Mouse (Mus musculus) kidney, postnatal 0 days (tissue): ENCODE data around the gene Adam1b. TPM values are rescaled to one million over a fixed set of nuclear protein-coding genes. Genes with fewer than 3 reads are reported as not detected.
"Not testable (repeated sequence)": the region's sequence is repeated elsewhere in the genome, so short reads cannot be mapped to it uniquely, and the experiment has no call there.

Source experiments
- ATAC-seq: fragments of 200-750 bp; cut with Nextera tagmentation; replicated peaks from 2 replicates; pipeline ENCODE4 v1.8.0; 2017; ENCODE audit warnings: low read depth, moderate number of reproducible peaks, moderate TSS enrichment, moderate library complexity; ENCODE audit not compliant: low FRiP score
- DNase-seq: peaks from one replicate; pipeline ENCODE4 v3.0.0-alpha.2; 2016; ENCODE audit warnings: low spot score
- H3K27ac ChIP-seq: fragments of 300-500 bp; sonication (generic); 2 replicates; pipeline ENCODE4 v1.5.1; 2014; ENCODE audit warnings: mild to moderate bottlenecking
- H3K27me3 ChIP-seq: fragments of 300-500 bp; sonication (generic); 2 replicates; pipeline ENCODE4 v1.6.1; 2014; ENCODE audit warnings: low read length, mixed read lengths; ENCODE audit not compliant: insufficient read depth
- H3K36me3 ChIP-seq: fragments of 300-500 bp; sonication (generic); 2 replicates; pipeline ENCODE4 v1.6.1; 2014; ENCODE audit warnings: low read length, mixed read lengths; ENCODE audit not compliant: insufficient read depth
- H3K4me1 ChIP-seq: fragments of 300-500 bp; sonication (generic); replicated peaks from 2 replicates; pipeline ENCODE4 v1.6.1; 2014; ENCODE audit warnings: antibody characterized with exemption, low read length, mixed read lengths; ENCODE audit not compliant: insufficient read depth
- H3K4me2 ChIP-seq: fragments of 300-500 bp; sonication (generic); 2 replicates; pipeline ENCODE4 v1.6.1; 2014; ENCODE audit warnings: mild to moderate bottlenecking, low read length, moderate library complexity, mixed read lengths
- H3K4me3 ChIP-seq: fragments of 300-500 bp; sonication (generic); replicated peaks from 2 replicates; pipeline ENCODE4 v1.5.1; 2014; ENCODE audit warnings: low read depth, low read length
- H3K9ac ChIP-seq: fragments of 300-500 bp; sonication (generic); 2 replicates; pipeline ENCODE4 v1.6.1; 2014; ENCODE audit warnings: low read depth, low read length
- H3K9me3 ChIP-seq: fragments of 300-500 bp; sonication (generic); replicated peaks from 2 replicates; pipeline ENCODE4 v1.6.1; 2016; ENCODE audit warnings: low read length, inconsistent platforms, mixed read lengths
- CTCF ChIP-seq: IDR thresholded peaks from 2 replicates; pipeline ENCODE4 v1.5.1; 2016; ENCODE audit warnings: antibody characterized with exemption, low read depth, mild to moderate bottlenecking, moderate library complexity
- WGBS: fragments of 180-500 bp; shearing (Covaris S2); extraction: QIAGEN DNeasy Blood & Tissue Kit; methylation state at CpG from one replicate; pipeline ENCODE4 v1.1.7; 2014; 5-methylcytosine and 5-hydroxymethylcytosine counted together
- polyA plus RNA-seq: library from polyadenylated mRNA; unstranded; fragments of >200 nt; fragmentation: Nextera tagmentation; extraction: Ambion mirVana; gene quantifications from 2 replicates; pipeline ENCODE4 v1.2.1, GENCODE M21; 2015

Adam1b gene
- polyA plus RNA-seq, 1 experiment from 2014 or later: 0.12 TPM

DNA sequence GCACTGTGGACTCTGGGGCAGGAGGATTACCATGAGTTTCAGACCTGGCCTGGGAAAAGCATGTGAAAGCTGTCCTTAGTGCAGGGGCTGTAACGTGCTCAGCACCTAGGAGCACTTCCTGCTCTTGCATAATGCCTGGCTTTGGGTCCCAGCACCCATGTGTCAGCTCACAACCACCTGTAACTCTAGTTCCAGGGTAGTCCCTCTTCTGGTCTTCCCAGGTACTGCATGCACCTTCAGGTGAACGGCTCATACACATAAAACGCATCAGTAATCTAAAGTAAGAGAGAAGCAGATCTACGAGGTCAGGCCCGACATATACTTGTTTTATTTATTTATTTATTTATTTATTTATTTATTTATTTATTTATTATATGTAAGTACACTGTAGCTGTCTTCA is 31.3 kb upstream of the Adam1b start:
- no peak overlapping the region for H3K4me2 ChIP-seq
- peaks cover 47% of the 10 kb centered on the region for H3K36me3 ChIP-seq
- DNase-seq (no peak), ATAC-seq (no peak)
- 89% methylated on average over 5 of the region's 5 CpGs for WGBS
- no peaks in the 10 kb centered on the region for H3K9me3 ChIP-seq
- H3K9ac ChIP-seq: no peak overlapping the region
- no peak overlapping the region for H3K4me3 ChIP-seq
- no peak overlapping the region for H3K27ac ChIP-seq
- peak; percentile 49; the same call in 1 of the 2 replicates for TF ChIP-seq CTCF
- H3K4me1 ChIP-seq: no peaks in the 10 kb centered on the region
- H3K27me3 ChIP-seq: no peaks in the 10 kb centered on the region

DNA sequence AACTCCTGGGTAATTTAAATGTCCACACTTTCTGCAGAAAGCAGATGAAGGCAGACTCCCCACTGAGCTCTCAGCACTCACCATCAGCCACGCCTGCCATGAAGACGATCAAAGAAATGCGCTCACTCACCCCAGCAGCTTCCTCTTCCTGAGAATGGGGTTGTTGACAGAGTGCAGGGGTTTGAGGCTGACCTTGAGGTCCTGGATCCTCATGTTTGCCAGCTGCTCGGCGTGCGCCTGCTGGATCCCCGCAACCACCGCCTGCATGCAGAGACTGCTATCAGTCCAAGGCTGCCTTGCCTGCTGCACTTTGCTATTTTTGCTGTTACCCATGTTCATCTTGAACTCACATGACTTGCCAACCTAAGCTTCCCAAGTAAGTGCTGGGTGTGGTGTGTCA is 23.7 kb upstream of the Adam1b start:
- Histone ChIP-seq H3K4me3 (no peak overlapping the region), H3K27ac (no peak overlapping the region), H3K9me3 (no peaks in the 10 kb centered on the region), H3K4me2 (no peak overlapping the region), H3K27me3 (no peaks in the 10 kb centered on the region), H3K36me3 (peaks cover 68% of the 10 kb centered on the region), H3K4me1 (no peaks in the 10 kb centered on the region), H3K9ac (no peak overlapping the region)
- TF ChIP-seq CTCF: no peak
- DNase-seq (no peak), ATAC-seq (no peak)
- WGBS: 85% methylated on average over 8 of the region's 8 CpGs

- H3K4me2 ChIP-seq: no peak overlapping the region
- peaks cover 69% of the 10 kb centered on the region for H3K36me3 ChIP-seq
- H3K4me1 ChIP-seq: no peaks in the 10 kb centered on the region
- DNase-seq (no peak), ATAC-seq (no peak)
- 90% methylated on average over 7 of the region's 7 CpGs for WGBS
- no peak overlapping the region for H3K27ac ChIP-seq
- no peaks in the 10 kb centered on the region for H3K27me3 ChIP-seq
- H3K9me3 ChIP-seq: no peaks in the 10 kb centered on the region
- TF ChIP-seq CTCF: no peak
- no peak overlapping the region for H3K9ac ChIP-seq
- H3K4me3 ChIP-seq: no peak overlapping the region
These were observed 23.3 kb upstream of the Adam1b start for GRCm38 (mm10) chr5:121526526-121526925.

- Histone ChIP-seq H3K9ac (no peak overlapping the region), H3K36me3 (peaks cover 70% of the 10 kb centered on the region), H3K4me2 (no peak overlapping the region), H3K9me3 (no peaks in the 10 kb centered on the region), H3K27me3 (no peaks in the 10 kb centered on the region), H3K4me1 (no peaks in the 10 kb centered on the region), H3K27ac (no peak overlapping the region), H3K4me3 (no peak overlapping the region)
- WGBS: 87% methylated on average over 14 of the region's 14 CpGs
- TF ChIP-seq CTCF: no peak
- no peak for DNase-seq
- ATAC-seq: no peak
These were observed 22.7 kb upstream of the Adam1b start for GRCm38 (mm10) chr5:121525774-121526450.

DNA sequence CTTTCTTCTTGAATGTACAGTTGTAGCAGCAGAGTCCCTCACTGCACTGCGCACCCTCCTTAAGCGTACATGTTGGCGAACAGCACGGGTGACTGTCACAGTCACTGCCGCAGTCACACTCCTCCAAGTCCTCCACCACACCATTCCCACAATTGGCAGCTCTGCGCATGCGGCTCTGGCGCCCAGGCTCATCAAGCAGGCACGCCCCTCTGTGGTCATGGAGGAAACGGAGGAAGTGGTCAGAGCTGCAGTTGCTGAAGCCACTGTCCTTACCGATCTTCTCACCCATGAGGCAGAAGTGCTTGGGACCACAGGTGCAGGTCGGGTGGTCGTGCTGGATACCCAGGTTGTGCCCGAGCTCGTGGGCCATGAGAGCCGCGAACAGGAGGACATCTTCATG is 16.5 kb upstream of the Adam1b start:
- peaks cover 23% of the 10 kb centered on the region for H3K36me3 ChIP-seq
- whole genome bisulfite sequencing: 91% methylated on average over 11 of the region's 17 CpGs
- H3K9ac ChIP-seq, DNase-seq, H3K4me3 ChIP-seq, H3K4me1 ChIP-seq, H3K9me3 ChIP-seq, H3K27ac ChIP-seq, ATAC-seq, H3K4me2 ChIP-seq, H3K27me3 ChIP-seq: not testable (repeated sequence)

DNA sequence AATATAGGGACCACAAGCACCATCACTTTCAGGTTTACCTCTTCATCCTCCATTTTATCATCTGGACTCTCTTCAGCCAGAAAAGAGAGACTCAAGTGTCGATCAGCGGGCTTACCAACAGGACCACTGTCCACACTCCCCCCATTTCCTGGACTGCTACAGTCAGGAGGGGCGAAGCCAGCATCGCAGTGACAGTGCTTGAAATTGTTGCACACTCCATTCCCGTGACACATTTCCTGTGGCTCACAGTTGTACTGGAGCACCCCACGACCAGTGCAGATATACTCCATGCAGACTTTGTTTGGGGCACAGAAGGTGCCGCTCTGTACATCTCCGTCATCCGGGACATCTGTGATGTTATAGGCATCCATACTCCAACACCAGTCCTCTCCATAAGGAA is 15.7 kb upstream of the Adam1b start:
- Histone ChIP-seq H3K36me3 (peaks cover 17% of the 10 kb centered on the region), H3K9ac (no peak overlapping the region), H3K9me3 (no peaks in the 10 kb centered on the region), H3K4me3 (no peak overlapping the region), H3K4me1 (no peaks in the 10 kb centered on the region), H3K27ac (no peak overlapping the region), H3K4me2 (no peak overlapping the region), H3K27me3 (no peaks in the 10 kb centered on the region)
- no peak for TF ChIP-seq CTCF
- ATAC-seq: no peak
- DNase-seq: no peak
- 89% methylated on average over 9 of the region's 9 CpGs for WGBS

DNA sequence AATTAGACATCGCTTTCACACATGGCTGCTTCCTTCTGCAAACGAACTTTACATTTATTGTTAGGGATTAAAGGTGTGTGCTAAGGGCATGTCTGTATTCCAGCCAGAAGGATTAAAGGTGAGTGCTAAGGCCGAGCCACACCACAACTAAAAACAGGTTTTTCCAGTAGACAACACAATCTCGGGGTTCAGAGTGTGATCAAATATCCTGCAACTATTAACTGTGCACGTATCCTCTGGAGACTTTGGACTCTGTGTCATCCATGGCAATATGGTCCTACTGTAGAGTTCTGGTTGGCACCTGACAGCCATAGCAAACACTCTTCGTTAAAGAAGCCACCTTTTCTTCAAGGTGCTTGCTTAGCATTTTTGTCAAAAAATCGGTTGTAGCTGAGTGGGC is 6.8 kb upstream of the Adam1b start:
- H3K4me2 ChIP-seq: no peak overlapping the region
- H3K27ac ChIP-seq: no peak overlapping the region
- H3K36me3 ChIP-seq: no peaks in the 10 kb centered on the region
- 76% methylated on average over 7 of the region's 7 CpGs for WGBS
- DNase-seq (no peak), ATAC-seq (no peak)
- no peaks in the 10 kb centered on the region for H3K9me3 ChIP-seq
- no peak for TF ChIP-seq CTCF
- H3K9ac ChIP-seq: no peak overlapping the region
- H3K27me3 ChIP-seq: no peaks in the 10 kb centered on the region
- no peak overlapping the region for H3K4me3 ChIP-seq
- H3K4me1 ChIP-seq: no peaks in the 10 kb centered on the region
